Mouse (Mus musculus) lung, embryonic 16.5 days (tissue): Measurements from ENCODE around the gene Chaf1b. TPM values are rescaled to one million over a fixed set of nuclear protein-coding genes. Genes with fewer than 3 reads are reported as not detected.

Source experiments
- ATAC-seq: fragments of 200-750 bp; cut with Nextera tagmentation; 2 replicates; pipeline ENCODE4 v1.8.0; 2017; ENCODE audit warnings: low read depth, mild to moderate bottlenecking, moderate library complexity
- H3K27ac ChIP-seq: fragments of 300-500 bp; sonication (generic); 2 replicates; pipeline ENCODE4 v1.5.1; 2014; ENCODE audit warnings: mild to moderate bottlenecking, control low read depth, low read length
- H3K27me3 ChIP-seq: fragments of 300-500 bp; sonication (generic); 2 replicates; pipeline ENCODE4 v1.6.1; 2014; ENCODE audit warnings: low read depth, low read length, mixed read lengths; ENCODE audit not compliant: control insufficient read depth, insufficient read depth
- H3K36me3 ChIP-seq: fragments of 300-500 bp; sonication (generic); 2 replicates; pipeline ENCODE4 v1.6.1; 2014; ENCODE audit warnings: low read length; ENCODE audit not compliant: control insufficient read depth, insufficient read depth
- H3K4me1 ChIP-seq: fragments of 300-500 bp; sonication (generic); replicated peaks from 2 replicates; pipeline ENCODE4 v1.6.1; 2014; ENCODE audit warnings: low read length, mixed read lengths; ENCODE audit not compliant: control insufficient read depth, insufficient read depth
- H3K4me2 ChIP-seq: fragments of 300-500 bp; sonication (generic); 2 replicates; pipeline ENCODE4 v1.6.1; 2014; ENCODE audit warnings: low read depth, low read length, control low read depth
- H3K4me3 ChIP-seq: fragments of 300-500 bp; sonication (generic); 2 replicates; pipeline ENCODE4 v1.5.1; 2014; ENCODE audit warnings: mild to moderate bottlenecking, low read length, control low read depth
- H3K9ac ChIP-seq: fragments of 300-500 bp; sonication (generic); 2 replicates; pipeline ENCODE4 v1.6.1; 2014; ENCODE audit warnings: low read length, control low read depth
- H3K9me3 ChIP-seq: fragments of 300-500 bp; sonication (generic); 2 replicates; pipeline ENCODE4 v1.6.1; 2016; ENCODE audit warnings: low read length; ENCODE audit not compliant: control insufficient read depth
- WGBS: fragments of 180-500 bp; shearing (Covaris S2); extraction: QIAGEN DNeasy Blood & Tissue Kit; methylation state at CpG from one replicate; pipeline ENCODE4 v1.1.7; 2014; 5-methylcytosine and 5-hydroxymethylcytosine counted together
- polyA plus RNA-seq: library from polyadenylated mRNA; unstranded; fragments of >200 nt; fragmentation: Nextera tagmentation; extraction: Ambion mirVana; gene quantifications from 2 replicates; pipeline ENCODE4 v1.2.1, GENCODE M21; 2015

Chaf1b gene
- polyA plus RNA-seq, 1 experiment from 2014 or later = 68.1 TPM

- Histone ChIP-seq H3K36me3 (no peaks in the 10 kb centered on the region), H3K27ac (no peak overlapping the region), H3K9ac (no peak overlapping the region), H3K4me2 (peak overlapping the region; percentile 17; the same call in 1 of the 2 replicates), H3K4me1 (no peaks in the 10 kb centered on the region; the same call in 1 of the 2 replicates), H3K9me3 (no peaks in the 10 kb centered on the region), H3K27me3 (no peaks in the 10 kb centered on the region), H3K4me3 (no peak overlapping the region)
- peak; percentile 39 for ATAC-seq
- WGBS = 50% methylated on average over 28 of the region's 28 CpGs
Observed at GRCm38 (mm10) chr16:93910735-93911665, 27.3 kb downstream of the Chaf1b start.

- peak; percentile 57 for ATAC-seq
Observed at GRCm38 (mm10) chr16:93912158-93912557, 28.5 kb downstream of the Chaf1b start.

GRCm38 (mm10) chr16:93912808-93913207, 29.1 kb downstream of the Chaf1b start:
- WGBS = 53% methylated on average over 3 of the region's 3 CpGs

More at GRCm38 (mm10) chr16:93912158-93912557, 28.5 kb downstream of the Chaf1b start:
- Histone ChIP-seq H3K4me1 (no peaks in the 10 kb centered on the region; the same call in 1 of the 2 replicates), H3K27ac (no peak overlapping the region), H3K4me3 (no peak overlapping the region), H3K27me3 (no peaks in the 10 kb centered on the region), H3K9me3 (no peaks in the 10 kb centered on the region), H3K4me2 (no peak overlapping the region), H3K9ac (no peak overlapping the region), H3K36me3 (no peaks in the 10 kb centered on the region)
- WGBS = 43% methylated on average over 5 of the region's 5 CpGs

GRCm38 (mm10) chr16:93913881-93914576, 30.3 kb downstream of the Chaf1b start:
- H3K4me3 ChIP-seq = no peak overlapping the region
- no peaks in the 10 kb centered on the region for H3K9me3 ChIP-seq
- H3K36me3 ChIP-seq = no peaks in the 10 kb centered on the region
- H3K27ac ChIP-seq = no peak overlapping the region
- no peaks in the 10 kb centered on the region for H3K27me3 ChIP-seq
- H3K4me2 ChIP-seq = no peak overlapping the region
- no peak overlapping the region for H3K9ac ChIP-seq
- H3K4me1 ChIP-seq = peaks cover 5% of the 10 kb centered on the region; the same call in 1 of the 2 replicates
- no peak for ATAC-seq
- WGBS = 63% methylated on average over 10 of the region's 10 CpGs

More at GRCm38 (mm10) chr16:93912808-93913207, 29.1 kb downstream of the Chaf1b start:
- Histone ChIP-seq H3K4me1 (peaks cover 2% of the 10 kb centered on the region; the same call in 1 of the 2 replicates), H3K36me3 (no peaks in the 10 kb centered on the region), H3K9ac (no peak overlapping the region), H3K9me3 (no peaks in the 10 kb centered on the region), H3K27ac (no peak overlapping the region), H3K4me3 (no peak overlapping the region), H3K4me2 (no peak overlapping the region), H3K27me3 (no peaks in the 10 kb centered on the region)
- ATAC-seq = no peak

GRCm38 (mm10) chr16:93915338-93915849, 31.7 kb downstream of the Chaf1b start:
- Histone ChIP-seq H3K27me3 (no peaks in the 10 kb centered on the region), H3K4me1 (peaks cover 5% of the 10 kb centered on the region; the same call in 1 of the 2 replicates), H3K9ac (no peak overlapping the region), H3K4me3 (no peak overlapping the region), H3K4me2 (no peak overlapping the region), H3K9me3 (no peaks in the 10 kb centered on the region), H3K36me3 (no peaks in the 10 kb centered on the region), H3K27ac (no peak overlapping the region)
- ATAC-seq = no peak
- 38% methylated on average over 7 of the region's 10 CpGs for whole genome bisulfite sequencing

- Histone ChIP-seq H3K4me3 (0 out of 2 replicates have a peak overlapping the region, but pooled peaks have one; percentile 1), H3K27me3 (no peaks in the 10 kb centered on the region), H3K4me2 (no peak overlapping the region; the same call in 1 of the 2 replicates), H3K9ac (no peak overlapping the region), H3K36me3 (no peaks in the 10 kb centered on the region), H3K9me3 (no peaks in the 10 kb centered on the region), H3K4me1 (0 out of 2 replicates have a peak, but pooled peaks cover 5% of the 10 kb centered on the region), H3K27ac (0 out of 2 replicates have a peak overlapping the region, but pooled peaks have one; percentile 3)
- WGBS = 29% methylated on average over 22 of the region's 22 CpGs
- ATAC-seq = peak; percentile 76
Observed at GRCm38 (mm10) chr16:93917712-93918678, 34.3 kb downstream of the Chaf1b start.

GRCm38 (mm10) chr16:93918679-93919060, 35.0 kb downstream of the Chaf1b start:
- no peaks in the 10 kb centered on the region for H3K27me3 ChIP-seq
- no peaks in the 10 kb centered on the region for H3K9me3 ChIP-seq
- ATAC-seq = peak; percentile 6; the same call in 1 of the 2 replicates
- 0 out of 2 replicates have a peak, but pooled peaks cover 5% of the 10 kb centered on the region for H3K4me1 ChIP-seq
- no peak overlapping the region for H3K9ac ChIP-seq
- WGBS = 62% methylated on average over 8 of the region's 8 CpGs
- no peaks in the 10 kb centered on the region for H3K36me3 ChIP-seq
- H3K4me3 ChIP-seq = 0 out of 2 replicates have a peak overlapping the region, but pooled peaks have one; percentile 1
- H3K27ac ChIP-seq = no peak overlapping the region
- H3K4me2 ChIP-seq = no peak overlapping the region; the same call in 1 of the 2 replicates

- no peaks in the 10 kb centered on the region for H3K36me3 ChIP-seq
- 67% methylated on average over 20 of the region's 20 CpGs for WGBS
Observed at GRCm38 (mm10) chr16:93919189-93919588, 35.5 kb downstream of the Chaf1b start.

More at GRCm38 (mm10) chr16:93919189-93919588, 35.5 kb downstream of the Chaf1b start:
- Histone ChIP-seq H3K9me3 (no peaks in the 10 kb centered on the region), H3K27me3 (no peaks in the 10 kb centered on the region), H3K4me1 (0 out of 2 replicates have a peak, but pooled peaks cover 5% of the 10 kb centered on the region), H3K4me3 (no peak overlapping the region), H3K4me2 (no peak overlapping the region), H3K27ac (no peak overlapping the region), H3K9ac (no peak overlapping the region)
- no peak for ATAC-seq
